Mouse (Mus musculus): ENCODE data around the gene Fbp1. TPM values are rescaled to one million over a fixed set of nuclear protein-coding genes. Genes with fewer than 3 reads are reported as not detected.
"Not testable (repeated sequence)": the region's sequence is repeated elsewhere in the genome, so short reads cannot be mapped to it uniquely, and the experiment has no call there.

The Fbp1 gene
- total RNA-seq (2015; ENCODE audit: low replicate concordance) = 7.1 TPM in 1 of 2 replicates, not detected in the other
- total RNA-seq (2017; ENCODE audit: low replicate concordance) = 0.28 and 4.9 TPM in 2 replicates

- no peak for ATAC-seq (replicated peaks; ENCODE audit: low FRiP score, poor library complexity, severe bottlenecking)
These were observed at the start of gene Fbp1 for GRCm38 (mm10) chr13:62887712-62888441. Gene Fbp1 (minus strand): TSS chr13:62888282.

- ATAC-seq (replicated peaks; ENCODE audit: low FRiP score, poor library complexity, severe bottlenecking) = no peak
These were observed 44.4 kb upstream of the Fbp1 start for GRCm38 (mm10) chr13:62932452-62932851.

- no peak for ATAC-seq (replicated peaks; ENCODE audit: low FRiP score, poor library complexity, severe bottlenecking)
These were observed 41.8 kb upstream of the Fbp1 start for GRCm38 (mm10) chr13:62929766-62930389.

GRCm38 (mm10) chr13:62929144-62929543, 41.1 kb upstream of the Fbp1 start:
- not testable (repeated sequence) for ATAC-seq (replicated peaks; ENCODE audit: low FRiP score, poor library complexity, severe bottlenecking)

GRCm38 (mm10) chr13:62927470-62927869, 39.4 kb upstream of the Fbp1 start:
- ATAC-seq (replicated peaks; ENCODE audit: low FRiP score, poor library complexity, severe bottlenecking) = no peak

GRCm38 (mm10) chr13:62926479-62926878, 38.4 kb upstream of the Fbp1 start:
- no peak for ATAC-seq (replicated peaks; ENCODE audit: low FRiP score, poor library complexity, severe bottlenecking)

GRCm38 (mm10) chr13:62923182-62923581, 35.1 kb upstream of the Fbp1 start:
- no peak for ATAC-seq (replicated peaks; ENCODE audit: low FRiP score, poor library complexity, severe bottlenecking)

GRCm38 (mm10) chr13:62922645-62923044, 34.6 kb upstream of the Fbp1 start:
- no peak for ATAC-seq (replicated peaks; ENCODE audit: low FRiP score, poor library complexity, severe bottlenecking)

GRCm38 (mm10) chr13:62919647-62920341, 31.7 kb upstream of the Fbp1 start:
- peak; percentile 49 for ATAC-seq (replicated peaks; ENCODE audit: low FRiP score, poor library complexity, severe bottlenecking)

GRCm38 (mm10) chr13:62917416-62918110, 29.5 kb upstream of the Fbp1 start:
- no peak for ATAC-seq (replicated peaks; ENCODE audit: low FRiP score, poor library complexity, severe bottlenecking)

- no peak for ATAC-seq (replicated peaks; ENCODE audit: low FRiP score, poor library complexity, severe bottlenecking)
These were observed 28.6 kb upstream of the Fbp1 start for GRCm38 (mm10) chr13:62916675-62917074.

- no peak for ATAC-seq (replicated peaks; ENCODE audit: low FRiP score, poor library complexity, severe bottlenecking)
These were observed 23.5 kb upstream of the Fbp1 start for GRCm38 (mm10) chr13:62911575-62911974.

- no peak for ATAC-seq (replicated peaks; ENCODE audit: low FRiP score, poor library complexity, severe bottlenecking)
These were observed 22.1 kb upstream of the Fbp1 start for GRCm38 (mm10) chr13:62910206-62910605.

GRCm38 (mm10) chr13:62909776-62910175, 21.7 kb upstream of the Fbp1 start:
- ATAC-seq (replicated peaks; ENCODE audit: low FRiP score, poor library complexity, severe bottlenecking) = no peak

- no peak for ATAC-seq (replicated peaks; ENCODE audit: low FRiP score, poor library complexity, severe bottlenecking)
These were observed 20.1 kb upstream of the Fbp1 start for GRCm38 (mm10) chr13:62908163-62908559.

GRCm38 (mm10) chr13:62907527-62908162, 19.6 kb upstream of the Fbp1 start:
- ATAC-seq (replicated peaks; ENCODE audit: low FRiP score, poor library complexity, severe bottlenecking) = no peak

- ATAC-seq (replicated peaks; ENCODE audit: low FRiP score, poor library complexity, severe bottlenecking) = no peak
These were observed 13.1 kb upstream of the Fbp1 start for GRCm38 (mm10) chr13:62901139-62901538.

GRCm38 (mm10) chr13:62897927-62898646, 10.0 kb upstream of the Fbp1 start:
- ATAC-seq (replicated peaks; ENCODE audit: low FRiP score, poor library complexity, severe bottlenecking) = no peak

Data from erythroblast, adult 5-6 weeks (primary cell).